Mouse (Mus musculus): ENCODE measurements around the gene Samm50. TPM values are rescaled to one million over a fixed set of nuclear protein-coding genes. Genes with fewer than 3 reads are reported as not detected.
"Not testable (repeated sequence)": the region's sequence is repeated elsewhere in the genome, so short reads cannot be mapped to it uniquely, and the experiment has no call there.

Gene Samm50
- total RNA-seq (2021), result 100 to 1,000 TPM; 254 to 262 TPM

DNA sequence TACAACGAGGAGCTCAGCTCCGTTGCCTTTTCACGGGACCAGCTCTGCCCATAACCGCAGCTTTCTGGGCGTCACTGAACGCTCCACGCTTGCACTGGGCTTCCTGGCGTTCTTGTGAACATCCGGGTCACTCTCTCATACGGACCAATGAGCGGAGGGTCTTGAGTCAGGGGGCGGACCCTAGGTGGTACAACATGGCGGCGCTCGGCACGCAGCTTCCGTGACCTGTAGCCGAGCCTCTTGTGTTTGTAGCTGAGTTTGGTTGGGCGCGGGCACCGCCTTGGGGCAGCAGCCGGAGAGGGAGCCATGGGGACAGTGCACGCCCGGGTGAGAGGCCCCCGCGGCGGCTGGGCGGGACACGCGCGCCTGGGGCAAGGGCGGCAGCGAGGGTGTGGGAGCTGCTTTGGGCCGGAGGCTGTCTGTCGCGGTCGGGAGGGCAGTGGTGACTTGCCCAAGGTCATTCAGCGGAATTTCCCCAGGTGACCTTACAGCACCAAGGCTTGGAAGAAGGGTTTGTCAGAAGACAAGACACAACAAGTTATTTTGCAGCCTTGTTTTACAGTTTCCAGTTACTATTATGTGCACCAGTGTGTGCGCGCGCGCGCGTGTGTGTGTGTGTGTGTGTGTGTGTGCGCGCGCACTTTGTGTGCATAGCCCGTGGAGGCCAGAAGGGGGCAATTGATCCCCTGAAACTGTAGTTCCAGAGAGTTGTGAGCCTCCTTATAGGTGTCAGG is at the start of gene Samm50:
Gene Samm50, plus strand, starts transcription at position 184 of the 734 bp plus-strand sequence.
- intact Hi-C loops (cut with DNase I), result no loop called here
- DNase-seq, result peak; percentile 94 to 95

DNA sequence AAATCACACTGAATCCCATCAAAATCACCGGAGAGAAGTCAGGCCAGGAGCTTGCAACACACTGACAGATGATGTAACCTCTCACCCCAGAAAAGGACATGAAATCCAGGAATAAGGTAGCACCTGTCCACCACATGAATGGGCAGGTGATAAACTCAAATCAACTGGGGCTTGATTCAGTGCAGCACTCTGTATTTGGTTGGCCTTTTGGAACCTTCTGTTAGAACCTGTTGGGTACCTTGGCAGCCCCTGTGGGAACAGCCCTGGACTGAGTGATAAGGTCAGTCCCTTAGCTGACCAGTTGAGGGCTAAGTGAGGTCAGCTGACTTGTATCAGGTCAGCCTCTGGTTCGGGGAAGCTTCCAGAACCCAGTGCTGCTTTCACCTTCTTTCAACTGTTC is 35.9 kb upstream of the Samm50 start:
- intact Hi-C loops (cut with DNase I), result no loop called here

GRCm38 (mm10) chr15:84157530-84157929 is 34.5 kb upstream of the Samm50 start:
- not testable (repeated sequence) for DNase-seq

More for the DNA sequence above, 35.9 kb upstream of the Samm50 start:
- no peak for DNase-seq

GRCm38 (mm10) chr15:84161871-84162270 is 30.2 kb upstream of the Samm50 start:
- intact Hi-C loops (cut with DNase I), result no loop called here
- no peak for DNase-seq

More at GRCm38 (mm10) chr15:84157530-84157929, 34.5 kb upstream of the Samm50 start:
- intact Hi-C loops (cut with DNase I), result not testable (repeated sequence)

GRCm38 (mm10) chr15:84166818-84167217 is 25.2 kb upstream of the Samm50 start:
- no peak for DNase-seq

DNA sequence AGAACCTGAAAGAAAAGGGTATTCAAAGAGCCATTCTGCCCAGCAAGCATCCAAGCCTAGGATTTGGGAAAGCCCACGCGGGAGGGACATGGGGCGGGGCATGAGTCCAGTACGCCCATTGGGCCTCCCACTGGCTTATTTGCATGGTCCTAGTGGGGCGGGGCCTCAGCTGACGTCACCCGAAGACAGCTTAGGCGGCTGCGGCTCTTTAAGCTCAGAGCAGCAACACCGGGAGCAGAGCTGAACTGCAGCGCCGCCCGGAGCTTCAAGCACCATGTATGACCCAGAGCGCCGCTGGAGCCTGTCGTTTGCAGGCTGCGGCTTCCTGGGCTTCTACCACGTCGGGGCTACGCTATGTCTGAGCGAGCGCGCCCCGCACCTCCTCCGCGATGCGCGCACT is 24.4 kb upstream of the Samm50 start, which contains the start of gene Pnpla3:
Gene Pnpla3, plus strand, starts transcription at position 238 of the 400 bp plus-strand sequence.
- peak; percentile 95 to 97 for DNase-seq
- intact Hi-C loops (cut with DNase I), result loop anchor here (5.0 kb wide), 1 partner anchor 95 kb away; no protein-coding TSS in a partner anchor

More at GRCm38 (mm10) chr15:84166818-84167217, 25.2 kb upstream of the Samm50 start:
- intact Hi-C loops (cut with DNase I), result loop anchor here (5.0 kb wide), 1 partner anchor 95 kb away; no protein-coding TSS in a partner anchor

DNA sequence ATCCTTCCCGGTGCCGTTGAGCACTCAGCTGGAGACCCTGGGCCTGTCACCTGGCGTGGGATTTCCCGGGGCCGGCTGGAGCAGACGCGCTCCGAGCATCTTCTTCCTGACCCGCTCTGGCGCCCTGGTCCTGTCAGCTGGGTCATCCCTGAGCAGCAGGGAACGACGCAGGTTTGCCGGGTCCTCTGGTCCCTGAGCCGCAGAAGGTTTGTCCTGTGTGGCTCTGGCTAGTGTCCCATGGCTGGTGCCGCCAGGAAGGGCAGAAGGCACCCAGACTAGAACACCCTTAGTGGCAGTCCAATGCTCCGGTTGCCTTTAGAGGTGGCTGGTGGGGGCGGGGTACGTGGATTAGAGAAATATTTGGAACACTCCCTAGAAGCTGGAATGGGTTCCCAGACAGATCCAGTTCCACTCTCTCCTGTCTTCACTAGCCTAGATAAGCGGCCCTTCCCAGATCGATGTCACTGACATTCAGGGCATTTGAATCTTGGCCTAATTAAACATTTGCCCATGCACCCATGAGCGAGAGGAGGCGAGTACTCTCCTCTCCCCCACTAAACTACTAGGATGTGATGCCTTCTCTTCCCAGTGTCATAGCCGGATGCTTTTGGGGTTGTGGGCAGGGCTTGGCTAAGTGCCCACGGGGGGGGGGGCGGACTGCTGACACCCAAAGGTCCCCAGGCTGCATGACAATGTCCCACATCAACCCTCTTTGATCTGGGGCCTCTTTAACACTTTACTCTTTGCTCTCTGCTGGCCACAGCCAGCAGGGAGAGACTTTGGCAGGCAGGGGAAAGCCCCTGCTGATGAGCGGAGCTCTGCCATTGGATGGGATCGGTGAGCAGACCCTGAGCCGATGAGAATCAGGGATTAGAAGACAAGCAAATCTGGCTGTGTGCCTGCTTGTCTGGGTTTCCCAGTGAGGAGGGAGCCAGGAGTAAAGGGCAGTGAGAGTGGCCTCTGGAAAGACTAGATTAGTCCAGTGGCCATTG is 23.6 kb upstream of the Samm50 start:
- intact Hi-C loops (cut with DNase I), result loop anchor here (2.0 to 5.0 kb wide), 2 partner anchors 44 to 96 kb away; no protein-coding TSS in a partner anchor
- DNase-seq, result peak; percentile 43 to 46

GRCm38 (mm10) chr15:84169511-84169910 is 22.5 kb upstream of the Samm50 start:
- DNase-seq, result no peak
- intact Hi-C loops (cut with DNase I), result loop anchor here (2.0 to 5.0 kb wide), 2 partner anchors 45 to 97 kb away; no protein-coding TSS in a partner anchor

DNA sequence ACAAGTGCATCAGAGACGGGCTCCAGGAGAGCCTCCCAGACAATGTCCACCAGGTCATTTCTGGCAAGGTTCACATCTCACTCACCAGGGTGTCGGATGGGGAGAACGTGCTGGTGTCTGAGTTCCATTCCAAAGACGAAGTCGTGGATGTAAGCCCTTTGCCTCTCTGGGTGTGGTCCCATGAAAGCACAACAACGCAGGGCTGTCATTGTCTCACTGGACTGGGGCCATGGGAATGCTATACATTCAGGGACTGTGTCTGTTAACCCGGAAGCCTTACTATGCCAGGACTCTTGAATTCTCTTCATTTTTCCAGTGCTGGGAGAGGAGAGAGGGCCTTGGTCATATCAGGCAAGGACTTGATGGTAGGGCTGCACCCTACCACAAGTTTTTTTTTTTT is 20.9 kb upstream of the Samm50 start:
- no peak for DNase-seq
- intact Hi-C loops (cut with DNase I), result no loop called here

GRCm38 (mm10) chr15:84178733-84179132 is 13.3 kb upstream of the Samm50 start:
- no peak for DNase-seq
- intact Hi-C loops (cut with DNase I), result no loop called here

- no peak for DNase-seq
- intact Hi-C loops (cut with DNase I), result no loop called here
These were observed 10.0 kb upstream of the Samm50 start for GRCm38 (mm10) chr15:84182000-84182399.

DNA sequence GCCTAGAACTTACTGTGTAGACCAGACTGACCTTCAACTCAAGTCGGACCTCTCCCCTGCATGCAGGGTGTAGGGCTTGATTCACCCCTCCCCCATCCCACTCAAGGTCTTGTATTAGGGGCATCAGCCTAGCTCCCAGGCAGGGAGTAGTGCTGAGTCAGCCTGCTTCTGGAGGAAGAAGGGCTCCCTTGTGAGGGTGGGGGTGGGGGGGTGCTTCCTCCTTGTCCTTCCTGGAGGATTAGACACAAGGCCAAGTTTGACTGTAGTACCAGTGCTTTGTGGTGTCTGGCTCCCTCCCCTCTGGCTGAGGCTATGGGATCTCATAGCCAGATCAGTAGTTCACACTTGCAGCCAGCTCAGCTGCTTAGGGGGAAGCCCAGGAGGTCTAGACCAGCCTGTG is 8.1 kb upstream of the Samm50 start:
- intact Hi-C loops (cut with DNase I), result no loop called here
- peak in 1 of 2 experiments; percentile 18 for DNase-seq

- no peak for DNase-seq
- intact Hi-C loops (cut with DNase I), result no loop called here
These were observed 5.8 kb upstream of the Samm50 start for GRCm38 (mm10) chr15:84186196-84186595.

DNA sequence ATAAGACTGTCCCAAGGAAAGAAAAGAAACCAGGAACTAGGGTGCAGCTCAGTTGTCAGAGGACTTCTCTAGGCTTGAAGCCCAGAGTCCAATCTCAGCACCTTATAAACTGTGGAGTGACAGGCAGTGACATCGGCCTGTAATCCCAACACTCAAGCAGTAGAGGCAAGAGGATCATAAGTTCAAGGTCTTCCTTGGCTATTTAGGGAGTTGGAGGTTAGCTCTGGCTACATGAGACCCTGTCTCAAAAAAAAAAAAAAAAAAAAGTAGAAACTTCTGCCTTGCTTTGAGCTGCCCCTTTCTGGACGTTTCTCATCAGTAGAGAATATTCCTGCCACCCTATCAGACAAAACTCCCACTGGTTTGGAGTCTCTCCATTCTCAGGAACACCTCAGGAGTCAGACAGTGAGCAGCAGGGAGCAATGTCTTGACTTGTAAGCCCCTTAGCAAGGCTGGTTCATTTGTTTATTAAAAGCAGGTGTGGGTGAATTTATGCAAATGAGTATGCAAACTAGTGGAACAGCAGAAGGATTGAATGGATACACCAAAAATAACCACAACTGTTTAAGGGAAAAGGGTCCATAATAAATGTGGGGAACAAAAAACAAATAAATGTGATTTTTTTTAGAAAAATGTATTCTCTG is 3.0 kb upstream of the Samm50 start:
- intact Hi-C loops (cut with DNase I), result no loop called here
- DNase-seq, result no peak

DNA sequence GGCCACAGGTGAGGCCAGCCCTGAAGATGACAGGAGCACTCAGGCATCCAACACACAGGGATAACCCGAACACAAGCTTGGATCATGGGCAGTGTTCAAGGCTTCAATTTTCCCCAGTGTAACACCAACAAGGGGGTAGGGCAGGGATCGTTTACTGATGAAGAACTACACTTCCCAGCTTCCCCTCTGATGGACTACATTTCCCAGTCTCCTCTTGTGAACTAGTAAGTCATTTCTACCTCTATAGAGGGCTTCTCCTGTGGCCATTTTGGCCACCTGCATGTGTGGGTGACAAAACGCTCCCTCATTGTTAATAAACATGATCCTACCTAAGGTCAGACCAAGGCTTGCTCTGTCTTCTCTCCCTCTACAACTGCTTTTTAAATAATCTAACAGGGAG is 2.2 kb upstream of the Samm50 start:
- intact Hi-C loops (cut with DNase I), result no loop called here
- DNase-seq, result no peak

- intact Hi-C loops (cut with DNase I), result no loop called here
- DNase-seq, result no peak
These were observed 350 bp upstream of the Samm50 start for GRCm38 (mm10) chr15:84191724-84192057.

DNA sequence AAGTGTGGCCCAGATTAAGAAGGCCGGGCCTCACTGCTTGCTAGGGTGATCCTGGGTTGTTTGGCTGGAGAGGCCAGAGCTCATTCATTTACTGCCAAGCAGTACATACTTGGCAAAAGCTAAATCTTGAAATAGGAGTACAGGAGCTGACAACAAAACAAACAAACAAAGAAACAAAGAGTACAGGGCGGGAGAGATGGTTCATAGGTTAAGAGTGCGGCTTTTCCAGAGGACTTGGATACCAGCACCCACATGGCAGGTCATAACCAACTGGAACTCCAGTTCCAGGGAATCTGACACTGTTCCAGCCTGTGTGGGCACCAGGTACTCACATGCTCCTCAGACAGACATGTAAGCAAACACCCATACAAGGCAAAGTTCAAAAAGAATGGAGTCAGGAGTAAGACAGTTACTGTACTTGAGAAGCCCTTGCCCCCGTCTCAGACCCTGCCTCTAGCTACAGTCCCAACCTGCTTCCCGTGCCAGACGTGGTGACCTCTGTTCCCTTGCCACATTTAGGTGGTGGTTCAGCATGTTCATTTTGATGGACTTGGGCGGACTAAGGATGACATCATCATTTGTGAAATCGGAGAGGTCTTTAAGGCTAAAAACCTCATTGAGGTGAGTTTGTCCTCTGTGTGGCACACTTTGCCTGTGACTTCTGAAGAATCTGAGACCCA is 4.6 kb downstream of the Samm50 start:
- intact Hi-C loops (cut with DNase I), result no loop called here
- peak in 1 of 2 experiments; percentile 34 for DNase-seq

- intact Hi-C loops (cut with DNase I), result no loop called here
These were observed 15.3 kb downstream of the Samm50 start for GRCm38 (mm10) chr15:84207327-84207726.

DNA sequence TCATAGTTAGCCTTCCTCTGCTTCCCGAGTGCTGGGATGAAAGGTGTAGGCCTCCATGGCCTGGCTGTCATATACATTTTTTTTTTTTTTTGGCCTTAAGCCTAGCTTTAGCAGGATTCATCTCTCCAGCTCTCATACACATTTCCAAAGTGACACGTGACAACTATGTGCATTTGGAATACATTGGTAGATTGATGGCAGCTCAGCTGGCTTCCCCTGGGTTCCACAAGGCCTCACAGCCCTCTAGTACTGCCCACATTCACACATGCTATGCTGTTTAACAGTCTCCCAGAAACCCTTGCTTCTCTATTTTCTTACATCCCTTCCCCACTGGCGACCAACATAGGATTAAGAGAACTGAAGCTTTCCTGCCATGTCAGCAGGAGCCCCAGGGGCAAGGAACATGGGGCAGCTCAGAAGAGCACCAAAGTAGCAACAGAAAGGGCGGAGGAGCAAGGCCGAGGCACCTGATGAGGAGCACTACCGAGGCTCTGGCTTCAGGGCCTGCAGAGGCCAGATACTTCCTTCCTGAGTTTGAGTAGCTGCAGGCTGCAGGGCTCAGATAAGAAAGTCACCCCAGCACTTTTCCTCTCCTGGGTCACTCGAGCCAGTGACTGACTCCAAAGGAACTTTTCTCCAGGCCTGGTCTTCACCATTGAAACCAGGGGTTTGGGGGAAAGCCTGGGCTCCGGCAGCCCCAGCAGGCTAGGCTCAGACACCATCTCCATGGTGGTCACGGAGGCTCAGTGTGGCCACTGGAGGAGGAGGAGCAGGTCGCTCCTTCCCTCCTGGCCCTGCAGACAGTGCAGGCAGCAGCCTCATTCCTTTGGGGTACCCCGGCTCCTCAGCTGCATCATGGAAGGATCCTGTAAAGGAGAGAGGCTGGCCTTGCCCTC is 17.7 kb downstream of the Samm50 start:
- intact Hi-C loops (cut with DNase I), result loop anchor here (10.0 kb wide), 1 partner anchor 405 kb away; no protein-coding TSS in a partner anchor
- no peak for DNase-seq

More at GRCm38 (mm10) chr15:84207327-84207726, 15.3 kb downstream of the Samm50 start:
- no peak for DNase-seq

Measured in heart, postnatal 10 days (tissue).